ENCODE assay signal across 14 mouse cellular contexts in the genomic region with DNA sequence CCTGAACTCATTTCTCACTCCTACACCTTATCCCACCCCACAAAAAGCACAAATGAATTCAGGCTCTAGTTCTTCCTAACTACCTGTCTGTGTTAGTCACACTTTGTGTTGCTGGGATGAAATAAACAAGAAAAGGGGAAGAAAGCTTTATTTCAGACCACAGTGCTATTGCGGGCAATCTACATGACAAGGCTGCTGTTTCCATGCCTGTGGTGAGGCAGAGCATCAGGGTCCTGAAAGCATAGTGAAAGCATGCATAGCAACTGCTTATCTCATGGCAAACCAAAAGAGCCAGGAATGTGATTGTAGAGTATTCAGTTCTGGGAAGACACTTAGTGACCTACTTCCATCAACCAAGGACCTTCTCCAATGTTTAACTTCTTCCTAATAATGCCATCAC.
"Had no signal": no experiment of that assay in that cellular context is flagged by ENCODE, and none has a peak within 500 bp of the region (broad histone marks: within the 10 kb centered on the region; RNA-seq: fewer than 3 reads in every experiment).

No protein-coding gene starts in this region.

- DNase-seq: lung, adult 18-20 months; lung, embryonic 14.5 days; lung, postnatal 10 days; lung, postnatal 4 days; midbrain, embryonic 14.5 days; right cerebral cortex, postnatal 25 days; right cerebral cortex, postnatal 4 days; spleen, adult 18-20 months; thymus, adult 18-20 months; thymus, postnatal 14 days; thymus, postnatal 36 days had no signal

- H3K4me3 ChIP-seq: megakaryocyte, embryonic 14.5 days; midbrain, embryonic 12.5 days; neural tube, embryonic 12.5 days had no signal

- H3K9me3 ChIP-seq: megakaryocyte, embryonic 14.5 days; midbrain, embryonic 12.5 days; neural tube, embryonic 12.5 days had no signal

- H3K36me3 ChIP-seq: midbrain, embryonic 12.5 days; neural tube, embryonic 12.5 days had no signal

- H3K9ac ChIP-seq: lung, embryonic 14.5 days; midbrain, embryonic 12.5 days; neural tube, embryonic 12.5 days had no signal

- H3K4me1 ChIP-seq: midbrain, embryonic 12.5 days; neural tube, embryonic 12.5 days had no signal

- H3K27me3 ChIP-seq: megakaryocyte, embryonic 14.5 days; midbrain, embryonic 12.5 days; neural tube, embryonic 12.5 days had no signal

- H3K4me2 ChIP-seq: lung, embryonic 14.5 days; midbrain, embryonic 12.5 days; neural tube, embryonic 12.5 days had no signal

- H3K27ac ChIP-seq: midbrain, embryonic 12.5 days; neural tube, embryonic 12.5 days had no signal
